ENCODE assay signal across 27 mouse cellular contexts in the genomic region with DNA sequence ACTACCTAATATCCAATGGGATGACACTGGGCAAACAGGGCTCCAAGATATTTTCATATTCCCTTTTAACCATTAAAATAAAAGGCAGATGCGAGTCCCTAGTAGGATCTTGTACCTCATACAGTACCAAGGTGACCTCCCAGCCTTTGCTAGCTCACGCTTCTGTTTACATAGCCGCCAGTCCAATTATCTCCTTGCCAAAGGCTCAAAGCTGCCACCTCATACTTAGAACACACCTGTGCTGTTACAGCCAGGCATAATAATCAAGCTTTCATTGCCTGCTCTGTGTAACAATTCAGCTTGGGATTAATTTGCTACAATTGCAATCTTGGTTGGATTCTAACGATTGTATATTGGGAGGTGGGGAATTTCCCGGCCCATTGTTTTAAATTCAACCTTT.
DNase-seq lines count a peak whose midpoint lies in the region; ATAC-seq lines count a peak whose summit lies in the region.
"Had no signal": no experiment of that assay in that cellular context is flagged by ENCODE, and none has a peak within 500 bp of the region (broad histone marks: within the 10 kb centered on the region; RNA-seq: fewer than 3 reads in every experiment).

No protein-coding gene starts in this region.

- H3K27me3 ChIP-seq in hindbrain, embryonic 15.5 days, result no peaks in the 10 kb centered on the region
- H3K27me3 ChIP-seq in hindbrain, embryonic 14.5 days (ENCODE audit: control insufficient read depth, insufficient read depth, low read length), result no peaks in the 10 kb centered on the region
- no peaks in the 10 kb centered on the region for H3K27me3 ChIP-seq in midbrain, embryonic 13.5 days
- no peaks in the 10 kb centered on the region for H3K27me3 ChIP-seq in midbrain, embryonic 10.5 days (ENCODE audit: low read depth, poor library complexity, severe bottlenecking)
- H3K27me3 ChIP-seq in midbrain, embryonic 16.5 days (ENCODE audit: control insufficient read depth, insufficient read depth, low read depth, low read length), result no peaks in the 10 kb centered on the region
- H3K27me3 ChIP-seq: embryonic facial prominence, embryonic 12.5 days; forebrain, embryonic 15.5 days; heart, embryonic 13.5 days; kidney, embryonic 15.5 days; lung, embryonic 15.5 days had no signal

- DNase-seq in hindbrain, embryonic 14.5 days (ENCODE audit: low spot score), result no peak
- no peak for DNase-seq in midbrain, embryonic 10.5 days (ENCODE audit: low spot score)
- no peak for DNase-seq in lung, postnatal 4 days
- DNase-seq in kidney, adult 11 months, result no peak
- DNase-seq: adrenal gland, postnatal 14 days; cerebellum, adult 11-12 months; cerebellum, adult 9-11 months; embryo, embryonic 11 days; gastrocnemius, adult 2 months; gastrocnemius, postnatal 36 days; heart, adult 18-20 months; heart, postnatal 10 days; kidney, postnatal 25 days; thymus, postnatal 4 days had no signal

- H3K9me3 ChIP-seq in hindbrain, embryonic 15.5 days, result no peaks in the 10 kb centered on the region
- H3K9me3 ChIP-seq in hindbrain, embryonic 14.5 days (ENCODE audit: control insufficient read depth, low read length), result no peaks in the 10 kb centered on the region
- H3K9me3 ChIP-seq in midbrain, embryonic 13.5 days, result no peaks in the 10 kb centered on the region
- no peaks in the 10 kb centered on the region for H3K9me3 ChIP-seq in midbrain, embryonic 10.5 days (replicated peaks)
- no peaks in the 10 kb centered on the region for H3K9me3 ChIP-seq in midbrain, embryonic 16.5 days (replicated peaks; ENCODE audit: control insufficient read depth, low read length, poor library complexity, severe bottlenecking)
- H3K9me3 ChIP-seq: embryonic facial prominence, embryonic 12.5 days; forebrain, embryonic 15.5 days; heart, embryonic 13.5 days; kidney, embryonic 15.5 days; limb, embryonic 12.5 days; lung, embryonic 15.5 days had no signal

- H3K36me3 ChIP-seq in hindbrain, embryonic 15.5 days, result no peaks in the 10 kb centered on the region
- no peaks in the 10 kb centered on the region for H3K36me3 ChIP-seq in hindbrain, embryonic 14.5 days (replicated peaks; ENCODE audit: control insufficient read depth, insufficient read depth)
- no peaks in the 10 kb centered on the region for H3K36me3 ChIP-seq in midbrain, embryonic 13.5 days
- no peaks in the 10 kb centered on the region for H3K36me3 ChIP-seq in midbrain, embryonic 10.5 days
- H3K36me3 ChIP-seq in midbrain, embryonic 16.5 days (ENCODE audit: control insufficient read depth, insufficient read depth, low read length), result no peaks in the 10 kb centered on the region
- H3K36me3 ChIP-seq: embryonic facial prominence, embryonic 12.5 days; forebrain, embryonic 15.5 days; heart, embryonic 13.5 days; kidney, embryonic 15.5 days; limb, embryonic 12.5 days; lung, embryonic 15.5 days had no signal

- peaks cover 20% of the 10 kb centered on the region; the same call in 1 of the 2 replicates for H3K4me1 ChIP-seq in hindbrain, embryonic 15.5 days (replicated peaks)
- H3K4me1 ChIP-seq in hindbrain, embryonic 14.5 days (replicated peaks; ENCODE audit: control insufficient read depth, insufficient read depth, low read length), result peaks cover 5% of the 10 kb centered on the region
- no peaks in the 10 kb centered on the region for H3K4me1 ChIP-seq in midbrain, embryonic 13.5 days (replicated peaks)
- H3K4me1 ChIP-seq in midbrain, embryonic 10.5 days, result 0 out of 2 replicates have a peak, but pooled peaks cover 4% of the 10 kb centered on the region
- no peaks in the 10 kb centered on the region; the same call in 1 of the 2 replicates for H3K4me1 ChIP-seq in midbrain, embryonic 16.5 days (ENCODE audit: control insufficient read depth, insufficient read depth, low read length)

- peak; percentile 43; the same call in 1 of the 2 replicates for ATAC-seq in hindbrain, embryonic 15.5 days (ENCODE audit: low FRiP score, low read depth)
- ATAC-seq in hindbrain, embryonic 14.5 days (ENCODE audit: low FRiP score), result no peak
- ATAC-seq in midbrain, embryonic 13.5 days, result peak; percentile 60; the same call in 1 of the 2 replicates
- ATAC-seq in midbrain, embryonic 16.5 days, result 0 out of 2 replicates have a peak, but pooled peaks have one; percentile 54
- ATAC-seq: CD4-positive, CD25-positive, alpha-beta regulatory T cell, adult 4 months; forebrain, embryonic 15.5 days; intestine, postnatal 0 days had no signal

- H3K27ac ChIP-seq in hindbrain, embryonic 15.5 days (replicated peaks), result peak overlapping the region; percentile 20; the same call in 1 of the 2 replicates
- H3K27ac ChIP-seq in hindbrain, embryonic 14.5 days, result no peak overlapping the region
- H3K27ac ChIP-seq in midbrain, embryonic 13.5 days, result peak overlapping the region; percentile 56; the same call in 1 of the 2 replicates
- H3K27ac ChIP-seq in midbrain, embryonic 10.5 days (replicated peaks), result no peak overlapping the region
- no peak overlapping the region for H3K27ac ChIP-seq in midbrain, embryonic 16.5 days (ENCODE audit: low read length)
- H3K27ac ChIP-seq: embryonic facial prominence, embryonic 12.5 days; forebrain, embryonic 15.5 days; gastrocnemius, adult 2 months; heart, embryonic 13.5 days; kidney, embryonic 15.5 days; layer of hippocampus, adult 2 months; left cerebral cortex, adult 2 months; limb, embryonic 12.5 days; lung, embryonic 15.5 days had no signal

- H3K9ac ChIP-seq in hindbrain, embryonic 15.5 days, result no peak overlapping the region
- H3K9ac ChIP-seq in hindbrain, embryonic 14.5 days, result no peak overlapping the region
- H3K9ac ChIP-seq in midbrain, embryonic 13.5 days (replicated peaks), result no peak overlapping the region
- H3K9ac ChIP-seq in midbrain, embryonic 16.5 days (ENCODE audit: low read depth, low read length), result no peak overlapping the region
- H3K9ac ChIP-seq: embryonic facial prominence, embryonic 12.5 days; forebrain, embryonic 15.5 days; heart, embryonic 13.5 days; kidney, embryonic 15.5 days; limb, embryonic 12.5 days; lung, embryonic 15.5 days had no signal

- no peak overlapping the region for H3K4me3 ChIP-seq in hindbrain, embryonic 15.5 days
- no peak overlapping the region for H3K4me3 ChIP-seq in hindbrain, embryonic 14.5 days (replicated peaks; ENCODE audit: low read length)
- no peak overlapping the region for H3K4me3 ChIP-seq in midbrain, embryonic 13.5 days (replicated peaks)
- H3K4me3 ChIP-seq in midbrain, embryonic 10.5 days, result no peak overlapping the region
- no peak overlapping the region for H3K4me3 ChIP-seq in midbrain, embryonic 16.5 days (ENCODE audit: low read depth, low read length)
- H3K4me3 ChIP-seq: embryonic facial prominence, embryonic 12.5 days; forebrain, embryonic 15.5 days; gastrocnemius, adult 2 months; heart, embryonic 13.5 days; kidney, embryonic 15.5 days; layer of hippocampus, adult 2 months; left cerebral cortex, adult 2 months; limb, embryonic 12.5 days; lung, embryonic 15.5 days had no signal

- WGBS in hindbrain, embryonic 15.5 days, result 62% methylated on average over 5 of the region's 5 CpGs
- WGBS in hindbrain, embryonic 14.5 days, result 64% methylated on average over 5 of the region's 5 CpGs
- WGBS in midbrain, embryonic 13.5 days, result 76% methylated on average over 5 of the region's 5 CpGs
- WGBS in midbrain, embryonic 10.5 days, result 88% methylated on average over 5 of the region's 5 CpGs
- 61% methylated on average over 5 of the region's 5 CpGs for WGBS in midbrain, embryonic 16.5 days

- H3K4me2 ChIP-seq in hindbrain, embryonic 15.5 days, result no peak overlapping the region
- H3K4me2 ChIP-seq in hindbrain, embryonic 14.5 days (replicated peaks), result no peak overlapping the region
- H3K4me2 ChIP-seq in midbrain, embryonic 13.5 days (replicated peaks), result no peak overlapping the region
- H3K4me2 ChIP-seq in midbrain, embryonic 16.5 days (ENCODE audit: low read length), result no peak overlapping the region
- H3K4me2 ChIP-seq: embryonic facial prominence, embryonic 12.5 days; forebrain, embryonic 15.5 days; heart, embryonic 13.5 days; kidney, embryonic 15.5 days; limb, embryonic 12.5 days; lung, embryonic 15.5 days had no signal

Comparison
In these comparisons a context has a peak if more than half of its experiments do, and no peak if none do; other contexts are left out.
1. H3K27ac ChIP-seq: peak in hindbrain, embryonic 15.5 days (single experiment) and midbrain, embryonic 13.5 days (single experiment); none in hindbrain, embryonic 14.5 days (single experiment), midbrain, embryonic 10.5 days (single experiment) and midbrain, embryonic 16.5 days (single experiment).